Mouse (Mus musculus) liver, postnatal 0 days (tissue): ENCODE measurements at regions not wholly inside any gene's neighbourhood (a gene's known extent, or its start where the extent isn't known, plus 50 kb on each side); places are given as distances from the start of the nearest gene placed in this dataset.

ENCODE experiments used
- CTCF ChIP-seq: sonication (generic); IDR thresholded peaks from 2 replicates; pipeline ENCODE4 v1.5.1; 2016; ENCODE audit warnings: antibody characterized with exemption, low read depth
- EP300 ChIP-seq: IDR thresholded peaks from 2 replicates; pipeline ENCODE4 v1.6.1; 2016; ENCODE audit warnings: antibody characterized with exemption, low read depth, mild to moderate bottlenecking

DNA sequence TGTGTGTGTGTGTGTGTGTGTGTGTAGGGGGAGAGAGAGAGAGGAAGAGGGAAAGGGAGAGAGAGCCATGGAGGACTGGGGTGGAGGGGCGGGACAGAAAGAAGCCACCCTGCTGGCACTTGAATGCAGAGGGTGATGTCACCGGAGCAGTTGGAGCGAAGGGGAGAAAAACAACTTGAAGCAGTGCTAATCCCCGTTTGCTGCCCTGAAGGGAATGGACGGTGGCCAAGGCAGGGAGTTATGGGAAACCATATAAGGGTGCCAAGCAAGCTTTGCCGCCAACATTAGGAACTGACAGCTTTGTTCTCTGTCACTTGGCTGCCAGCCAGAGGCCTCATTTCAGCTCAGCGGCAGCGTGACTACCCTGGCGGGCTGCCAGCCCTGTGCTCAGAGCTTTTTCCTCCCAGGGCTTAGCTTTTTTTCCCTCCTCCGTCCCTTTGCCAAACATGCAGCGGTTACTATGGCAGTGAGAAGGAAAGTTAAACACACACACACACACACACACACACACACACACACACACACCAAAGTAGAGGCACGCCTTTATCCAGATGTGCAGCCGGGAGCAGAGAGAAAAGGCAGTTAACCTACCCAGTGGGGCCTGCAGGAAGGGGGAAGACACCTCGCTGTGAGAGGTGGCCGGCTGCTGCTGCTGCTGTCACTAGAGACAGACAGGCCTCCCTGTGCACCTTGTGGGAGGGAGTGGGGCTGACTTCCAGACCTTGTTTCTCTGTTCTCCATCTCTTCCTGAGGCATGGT is 72.7 kb upstream of the Irf2bp2 start:
- no peak; the same call in 1 of the 2 replicates for TF ChIP-seq CTCF
- TF ChIP-seq EP300 = peak; percentile 86
